Mouse (Mus musculus): ENCODE measurements around the gene Eif3i. TPM values are rescaled to one million over a fixed set of nuclear protein-coding genes. Genes with fewer than 3 reads are reported as not detected.

The Eif3i gene
- polyA plus RNA-seq, 1 experiment from 2014 or later: 169 TPM

- ATAC-seq (ENCODE audit: extremely low read depth, insufficient number of reproducible peaks, low FRiP score, low TSS enrichment): peak; percentile 59; the same call in 1 of the 2 replicates
- no peaks in the 10 kb centered on the region for H3K9me3 ChIP-seq
- peak overlapping the region; percentile 58 for H3K4me3 ChIP-seq
- 0 out of 2 replicates have a peak, but pooled peaks cover under 1% of the 10 kb centered on the region for H3K36me3 ChIP-seq
- peak overlapping the region; percentile 68; the same call in 1 of the 2 replicates for H3K27ac ChIP-seq (replicated peaks)
- H3K9ac ChIP-seq: peak overlapping the region; percentile 77
- WGBS: 2% methylated on average over 36 of the region's 36 CpGs
- H3K4me1 ChIP-seq: peaks cover 17% of the 10 kb centered on the region
- H3K27me3 ChIP-seq (replicated peaks): no peaks in the 10 kb centered on the region
- peak overlapping the region; percentile 78 for H3K4me2 ChIP-seq
These were observed 15.4 kb downstream of the Eif3i start for GRCm38 (mm10) chr4:129584884-129585608.

GRCm38 (mm10) chr4:129584370-129584769 lies 16.1 kb downstream of the Eif3i start:
- no peaks in the 10 kb centered on the region for H3K9me3 ChIP-seq
- H3K4me3 ChIP-seq: peak overlapping the region; percentile 58
- H3K27ac ChIP-seq (replicated peaks): peak overlapping the region; percentile 68; the same call in 1 of the 2 replicates
- H3K4me1 ChIP-seq: peaks cover 17% of the 10 kb centered on the region
- no peak for ATAC-seq (ENCODE audit: extremely low read depth, insufficient number of reproducible peaks, low FRiP score, low TSS enrichment)
- H3K27me3 ChIP-seq (replicated peaks): no peaks in the 10 kb centered on the region
- H3K36me3 ChIP-seq: no peaks in the 10 kb centered on the region
- peak overlapping the region; percentile 77 for H3K9ac ChIP-seq
- 67% methylated on average over 1 of the region's 1 CpGs for WGBS
- H3K4me2 ChIP-seq: peak overlapping the region; percentile 78

GRCm38 (mm10) chr4:129582251-129582650 lies 18.2 kb downstream of the Eif3i start:
- H3K9ac ChIP-seq: no peak overlapping the region
- no peaks in the 10 kb centered on the region for H3K9me3 ChIP-seq
- H3K4me2 ChIP-seq: no peak overlapping the region
- peaks cover 3% of the 10 kb centered on the region; the same call in 1 of the 2 replicates for H3K27me3 ChIP-seq (replicated peaks)
- H3K36me3 ChIP-seq: no peaks in the 10 kb centered on the region
- no peak for ATAC-seq (ENCODE audit: extremely low read depth, insufficient number of reproducible peaks, low FRiP score, low TSS enrichment)
- H3K4me1 ChIP-seq: peaks cover 17% of the 10 kb centered on the region
- no peak overlapping the region for H3K4me3 ChIP-seq
- 90% methylated on average over 1 of the region's 1 CpGs for whole genome bisulfite sequencing
- H3K27ac ChIP-seq (replicated peaks): no peak overlapping the region

- Histone ChIP-seq H3K9ac (no peak overlapping the region), H3K36me3 (no peaks in the 10 kb centered on the region), H3K27ac (replicated peaks) (peak overlapping the region; percentile 78; the same call in 1 of the 2 replicates), H3K27me3 (replicated peaks) (peaks cover 3% of the 10 kb centered on the region; the same call in 1 of the 2 replicates), H3K9me3 (no peaks in the 10 kb centered on the region), H3K4me2 (no peak overlapping the region), H3K4me3 (no peak overlapping the region), H3K4me1 (peaks cover 22% of the 10 kb centered on the region)
- ATAC-seq (ENCODE audit: extremely low read depth, insufficient number of reproducible peaks, low FRiP score, low TSS enrichment): no peak
- WGBS: 58% methylated on average over 7 of the region's 7 CpGs
These were observed 20.1 kb downstream of the Eif3i start for GRCm38 (mm10) chr4:129580347-129580746.

GRCm38 (mm10) chr4:129578466-129578865 lies 22.0 kb downstream of the Eif3i start, which contains the start of gene Fam167b:
TSS of gene Fam167b (minus strand) at chr4:129578549.
- no peak for ATAC-seq (ENCODE audit: extremely low read depth, insufficient number of reproducible peaks, low FRiP score, low TSS enrichment)
- peak within 1 kb of the TSS; percentile 22 for H3K4me3 ChIP-seq
- no peak within 1 kb of the TSS for H3K9ac ChIP-seq

GRCm38 (mm10) chr4:129577688-129578087 lies 22.8 kb downstream of the Eif3i start:
- H3K36me3 ChIP-seq: no peaks in the 10 kb centered on the region
- H3K27me3 ChIP-seq (replicated peaks): peaks cover 3% of the 10 kb centered on the region; the same call in 1 of the 2 replicates
- H3K4me3 ChIP-seq: peak overlapping the region; percentile 22; the same call in 1 of the 2 replicates
- WGBS: 71% methylated on average over 7 of the region's 7 CpGs
- no peaks in the 10 kb centered on the region for H3K9me3 ChIP-seq
- no peak overlapping the region for H3K9ac ChIP-seq
- ATAC-seq (ENCODE audit: extremely low read depth, insufficient number of reproducible peaks, low FRiP score, low TSS enrichment): no peak
- H3K27ac ChIP-seq (replicated peaks): peak overlapping the region; percentile 78
- peak overlapping the region; percentile 49 for H3K4me2 ChIP-seq
- H3K4me1 ChIP-seq: peaks cover 15% of the 10 kb centered on the region

More at GRCm38 (mm10) chr4:129578466-129578865, 22.0 kb downstream of the Eif3i start, which contains the start of gene Fam167b:
- Histone ChIP-seq H3K4me1 (peaks cover 15% of the 10 kb centered on the region), H3K9me3 (no peaks in the 10 kb centered on the region), H3K4me2 (peak within 1 kb of the TSS; percentile 49), H3K27ac (replicated peaks) (peak within 1 kb of the TSS; percentile 78), H3K36me3 (no peaks in the 10 kb centered on the region), H3K27me3 (replicated peaks) (peaks cover 3% of the 10 kb centered on the region; the same call in 1 of the 2 replicates)
- WGBS: 66% methylated on average over 5 of the region's 5 CpGs

GRCm38 (mm10) chr4:129576863-129577491 lies 23.5 kb downstream of the Eif3i start:
- no peak for ATAC-seq (ENCODE audit: extremely low read depth, insufficient number of reproducible peaks, low FRiP score, low TSS enrichment)
- Histone ChIP-seq H3K36me3 (no peaks in the 10 kb centered on the region), H3K4me1 (peaks cover 15% of the 10 kb centered on the region), H3K9ac (peak overlapping the region; percentile 65), H3K9me3 (no peaks in the 10 kb centered on the region), H3K27ac (replicated peaks) (no peak overlapping the region), H3K4me2 (peak overlapping the region; percentile 49), H3K27me3 (replicated peaks) (peaks cover 3% of the 10 kb centered on the region; the same call in 1 of the 2 replicates), H3K4me3 (peak overlapping the region; percentile 29)
- 26% methylated on average over 21 of the region's 21 CpGs for WGBS

GRCm38 (mm10) chr4:129575171-129575844 lies 25.1 kb downstream of the Eif3i start:
- Histone ChIP-seq H3K4me2 (peak overlapping the region; percentile 33; the same call in 1 of the 2 replicates), H3K36me3 (no peaks in the 10 kb centered on the region), H3K9me3 (no peaks in the 10 kb centered on the region), H3K27me3 (replicated peaks) (peaks cover 3% of the 10 kb centered on the region; the same call in 1 of the 2 replicates), H3K4me3 (no peak overlapping the region), H3K4me1 (peaks cover 14% of the 10 kb centered on the region), H3K27ac (replicated peaks) (peak overlapping the region; percentile 67), H3K9ac (0 out of 2 replicates have a peak overlapping the region, but pooled peaks have one; percentile 16)
- WGBS: 28% methylated on average over 7 of the region's 8 CpGs
- ATAC-seq (ENCODE audit: extremely low read depth, insufficient number of reproducible peaks, low FRiP score, low TSS enrichment): no peak

- no peaks in the 10 kb centered on the region; the same call in 1 of the 2 replicates for H3K27me3 ChIP-seq (replicated peaks)
- no peak within 1 kb of the TSS for H3K4me3 ChIP-seq
- no peak for ATAC-seq (ENCODE audit: extremely low read depth, insufficient number of reproducible peaks, low FRiP score, low TSS enrichment)
- H3K9me3 ChIP-seq: no peaks in the 10 kb centered on the region
- peak within 1 kb of the TSS; percentile 36 for H3K27ac ChIP-seq (replicated peaks)
- no peak within 1 kb of the TSS for H3K4me2 ChIP-seq
- no peaks in the 10 kb centered on the region for H3K36me3 ChIP-seq
- peaks cover 13% of the 10 kb centered on the region for H3K4me1 ChIP-seq
- 90% methylated on average over 8 of the region's 8 CpGs for WGBS
- H3K9ac ChIP-seq: no peak within 1 kb of the TSS
These were observed 27.0 kb downstream of the Eif3i start, which contains the start of gene Lck for GRCm38 (mm10) chr4:129573430-129573829. TSS of gene Lck (minus strand) at chr4:129573641.

- no peak overlapping the region for H3K4me3 ChIP-seq
- H3K27me3 ChIP-seq (replicated peaks): no peaks in the 10 kb centered on the region
- no peak overlapping the region for H3K4me2 ChIP-seq
- H3K9ac ChIP-seq: no peak overlapping the region
- H3K9me3 ChIP-seq: no peaks in the 10 kb centered on the region
- H3K4me1 ChIP-seq: peaks cover 13% of the 10 kb centered on the region
- no peak overlapping the region for H3K27ac ChIP-seq (replicated peaks)
- H3K36me3 ChIP-seq: no peaks in the 10 kb centered on the region
- 83% methylated on average over 4 of the region's 4 CpGs for WGBS
- no peak for ATAC-seq (ENCODE audit: extremely low read depth, insufficient number of reproducible peaks, low FRiP score, low TSS enrichment)
These were observed 27.4 kb downstream of the Eif3i start for GRCm38 (mm10) chr4:129573093-129573370.

All from heart, embryonic 13.5 days (tissue).